Mouse (Mus musculus) monocyte, adult 5-6 weeks (primary cell): Measurements from ENCODE around the gene Ahnak. TPM values are rescaled to one million over a fixed set of nuclear protein-coding genes. Genes with fewer than 3 reads are reported as not detected.

Experiments used
- ATAC-seq: fragments of 153-309, 156-312 bp; replicated peaks from 2 replicates; pipeline ENCODE4 v1.8.0; 2017; ENCODE audit warnings: mild to moderate bottlenecking; ENCODE audit not compliant: low TSS enrichment, insufficient number of reproducible peaks, severe bottlenecking, poor library complexity, low FRiP score
- total RNA-seq: library from RNA; stranded (forward); fragments of 200-1000, 200-491, 200-594 nt; gene quantifications from 3 replicates; pipeline ENCODE4 v1.2.3, GENCODE M21; 2017

Gene Ahnak
- 408 to 1,020 TPM (median 414 TPM) in 3 replicates for total RNA-seq

DNA sequence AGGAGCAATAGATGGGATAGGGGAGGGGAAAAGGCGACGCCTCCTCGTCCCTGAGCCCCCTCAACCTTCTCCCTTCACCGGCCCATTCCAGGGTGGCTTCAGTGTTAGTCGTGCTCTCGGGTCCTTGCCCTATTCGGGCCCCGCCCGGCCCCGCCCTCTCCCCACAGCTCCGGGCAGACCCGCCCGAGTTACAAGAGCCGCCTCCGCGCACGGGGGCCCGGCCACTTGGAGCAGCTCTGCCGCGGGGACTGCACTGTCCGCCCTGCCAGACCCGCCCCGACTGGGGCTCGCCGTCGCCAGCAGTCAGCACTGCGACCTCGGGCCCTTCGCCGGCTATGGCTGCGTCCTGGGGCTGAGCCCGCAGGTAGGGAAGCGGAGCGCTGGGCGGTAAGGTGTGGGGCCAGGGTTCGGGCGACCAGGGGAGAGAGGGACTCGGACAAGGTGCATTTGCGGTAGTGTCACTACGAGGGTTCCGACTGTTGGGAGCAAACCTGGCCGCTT lies at the start of gene Ahnak:
Gene Ahnak, plus strand, starts transcription at position 219 of the 501 bp plus-strand sequence.
- ATAC-seq: no peak

DNA sequence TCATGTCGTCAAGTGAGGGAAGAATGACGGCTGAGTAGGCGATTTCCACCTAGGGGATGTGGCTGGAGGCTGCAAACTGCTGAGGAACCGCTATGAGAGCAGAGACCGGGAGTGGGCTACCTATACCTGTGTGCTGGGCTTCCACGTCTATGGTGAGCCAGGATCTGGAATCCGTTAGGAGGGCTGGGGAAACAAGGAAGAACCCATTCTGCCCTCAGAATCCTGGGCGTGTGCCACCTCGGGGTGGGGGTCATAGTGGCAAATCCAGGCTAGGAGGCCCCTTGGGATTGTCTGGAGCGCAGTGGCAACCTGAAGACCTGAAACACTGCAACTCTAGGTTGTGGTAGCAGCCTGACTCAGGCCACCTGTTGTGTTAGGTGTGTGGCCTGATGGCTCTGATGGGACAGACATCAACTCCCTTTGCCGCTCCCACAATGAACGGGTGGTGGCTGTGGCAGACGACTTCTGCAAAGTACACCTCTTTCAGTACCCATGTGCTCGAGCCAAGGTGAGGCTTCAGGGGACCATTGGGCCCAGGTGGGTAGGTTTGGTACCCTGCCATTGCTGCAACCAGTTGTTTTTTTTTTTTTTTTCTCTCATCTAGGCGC lies 48.5 kb upstream of the Ahnak start:
- no peak for ATAC-seq

DNA sequence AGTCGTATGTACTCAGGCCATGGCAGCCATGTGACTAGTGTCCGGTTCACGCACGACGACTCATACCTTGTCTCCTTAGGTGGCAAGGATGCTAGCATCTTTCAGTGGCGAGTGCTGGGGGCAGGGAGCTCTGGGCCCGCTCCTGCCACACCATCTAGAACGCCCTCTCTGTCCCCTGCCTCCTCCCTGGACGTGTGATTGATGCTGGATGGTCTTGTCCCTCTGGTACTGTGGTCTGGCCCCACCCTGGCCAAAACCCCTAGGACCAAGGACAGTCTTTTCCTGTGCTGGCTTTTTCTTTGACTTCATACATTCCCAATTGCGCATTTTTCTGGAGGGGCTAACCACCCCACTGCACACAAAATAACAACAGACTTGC lies 48.0 kb upstream of the Ahnak start:
- ATAC-seq: no peak

DNA sequence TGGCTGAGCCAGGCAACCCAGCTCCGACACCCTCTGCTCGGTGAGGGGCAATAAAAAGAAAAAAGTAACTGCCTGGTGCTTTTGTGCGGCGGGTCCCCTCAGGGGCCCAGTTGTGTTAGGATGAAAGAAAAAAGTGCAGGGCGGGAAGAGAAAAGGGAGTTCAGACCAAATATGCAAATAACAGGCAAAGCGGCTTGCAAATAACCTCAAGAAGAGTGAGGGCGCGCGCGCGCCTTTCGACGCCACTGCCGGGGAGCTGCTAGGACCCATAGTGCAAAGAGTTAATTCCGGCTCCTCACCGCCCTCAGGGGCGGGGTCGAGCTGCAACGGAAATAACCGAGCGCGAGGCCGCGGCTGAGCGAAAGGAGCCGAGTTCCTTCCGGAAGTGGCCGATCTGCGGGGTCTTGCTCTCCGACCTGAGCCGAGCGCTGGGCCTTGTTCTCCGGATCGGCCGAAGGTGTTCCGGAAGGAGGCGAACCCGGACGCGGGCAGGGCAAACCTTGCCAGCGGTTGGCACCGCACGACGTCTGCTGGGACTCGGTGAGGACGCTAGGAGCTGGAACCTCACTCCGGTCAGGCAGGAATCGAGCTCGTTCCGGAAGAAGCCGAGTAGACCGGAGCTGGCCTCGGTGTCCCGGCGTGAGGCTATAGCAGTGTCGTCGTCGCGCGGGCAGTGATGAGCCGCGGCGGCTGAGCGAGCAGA lies 47.4 kb upstream of the Ahnak start, which contains the start of gene Mta2:
Gene Mta2, plus strand, starts transcription at position 361 of the 703 bp plus-strand sequence.
- peak; percentile 92 for ATAC-seq

DNA sequence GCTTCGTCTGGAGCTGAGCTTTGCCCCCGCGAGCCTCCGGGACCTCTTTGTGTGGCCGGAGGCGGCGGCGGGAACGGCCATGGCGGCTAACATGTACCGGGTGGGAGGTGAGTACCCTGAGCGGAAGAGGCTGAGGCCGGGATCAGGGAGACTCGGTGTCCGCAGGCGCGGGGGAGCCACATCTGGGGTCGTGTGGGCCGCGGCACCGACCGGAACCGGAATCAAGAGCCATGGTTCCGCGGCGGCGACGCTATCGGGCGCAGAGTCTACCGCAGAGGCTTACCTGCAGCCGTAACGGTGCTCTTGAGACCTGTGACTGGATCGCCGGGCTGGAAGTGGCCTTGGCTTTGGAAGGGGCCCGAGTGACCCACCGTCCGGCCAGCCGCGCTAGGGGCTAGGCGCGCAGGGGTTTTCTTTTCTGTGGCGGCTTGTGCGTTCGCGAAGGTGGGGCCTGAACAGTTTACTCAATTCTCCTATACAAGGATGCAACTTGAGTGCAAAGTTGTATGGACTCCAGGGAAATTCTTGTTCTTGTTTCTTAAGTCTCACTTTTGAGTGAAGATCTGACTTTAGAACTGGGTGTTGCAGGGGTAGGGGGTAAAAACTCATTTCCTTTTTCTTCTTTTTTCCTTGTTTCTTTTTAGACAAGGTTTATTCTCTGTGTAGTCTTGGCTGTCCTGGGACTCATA lies 46.7 kb upstream of the Ahnak start:
- ATAC-seq: no peak

DNA sequence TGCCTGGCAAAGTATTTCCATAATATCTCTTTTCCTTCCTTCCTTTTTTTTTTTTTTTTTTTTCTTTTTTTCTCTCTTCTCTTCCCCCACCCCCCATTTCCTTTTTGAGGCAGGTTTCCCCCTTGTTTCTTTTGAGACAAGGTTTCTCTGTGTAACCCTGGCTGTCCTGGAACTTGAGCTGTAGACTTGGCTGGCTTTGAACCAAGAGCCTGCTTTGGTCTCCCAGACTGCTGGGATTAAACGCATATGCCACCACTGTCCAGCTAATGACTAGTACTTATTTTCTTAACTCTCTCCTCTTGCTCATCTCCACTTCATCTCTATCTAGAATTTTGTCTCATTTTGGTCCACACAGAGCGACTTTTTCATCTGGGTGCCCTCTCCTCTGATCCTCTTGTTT lies 46.0 kb upstream of the Ahnak start:
- ATAC-seq: no peak

DNA sequence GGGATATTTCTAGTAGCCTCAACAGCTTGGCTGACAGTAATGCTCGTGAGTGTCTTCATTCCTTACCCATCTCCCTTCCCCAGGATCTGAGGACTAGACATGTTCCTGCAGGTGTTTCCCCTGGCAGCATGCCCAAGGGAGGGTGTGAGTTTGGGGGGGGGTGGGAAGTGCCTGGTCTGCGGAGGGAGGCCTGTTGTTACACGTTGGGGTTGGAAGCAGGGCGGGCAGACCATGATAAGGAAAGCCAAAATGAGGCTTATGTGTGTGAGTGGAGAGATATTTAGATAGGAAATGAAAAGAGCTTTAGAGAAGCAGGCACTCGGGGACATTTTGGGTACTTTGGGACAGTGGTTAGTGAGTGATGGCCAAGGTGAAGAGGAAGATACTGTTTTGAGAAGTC lies 45.0 kb upstream of the Ahnak start:
- ATAC-seq: no peak

DNA sequence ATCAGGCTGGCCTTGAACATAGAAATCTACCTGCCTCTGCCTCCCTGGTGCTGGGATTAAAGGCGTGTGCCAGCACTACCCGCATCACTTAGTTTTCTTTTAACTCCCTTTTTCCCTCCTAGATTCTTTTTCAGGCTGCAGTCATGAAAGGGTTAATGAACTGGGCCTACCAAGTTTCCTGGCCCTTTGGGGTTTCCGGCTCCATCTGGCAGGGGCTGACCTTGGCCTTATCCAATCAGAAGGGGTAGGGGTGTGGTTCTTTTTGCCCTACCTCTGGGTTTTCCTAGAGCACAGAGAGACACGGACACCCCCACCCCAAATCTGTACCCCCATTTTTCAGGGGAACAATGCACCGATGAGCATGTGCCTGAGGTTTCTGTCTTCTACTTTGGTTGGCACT lies 44.3 kb upstream of the Ahnak start:
- ATAC-seq: no peak

DNA sequence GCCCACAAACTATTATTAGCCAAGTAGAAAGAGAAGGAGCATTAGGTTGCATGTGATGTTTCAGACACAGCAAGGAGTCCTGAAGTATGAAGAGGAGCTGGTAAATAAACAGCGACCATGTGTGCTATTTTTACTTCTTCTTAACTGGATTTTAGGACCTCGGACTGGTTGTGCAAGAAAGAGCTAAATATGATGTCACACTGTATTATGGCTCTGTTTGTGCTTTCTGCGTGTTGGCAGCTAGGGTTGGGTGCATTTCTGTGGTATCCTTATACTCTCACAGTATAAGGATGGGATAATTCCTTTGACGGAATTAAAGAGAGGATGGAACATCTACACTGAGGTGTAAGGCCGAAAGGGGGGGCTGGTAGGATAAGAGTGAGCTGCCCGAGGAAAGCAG lies 43.8 kb upstream of the Ahnak start:
- ATAC-seq: no peak

DNA sequence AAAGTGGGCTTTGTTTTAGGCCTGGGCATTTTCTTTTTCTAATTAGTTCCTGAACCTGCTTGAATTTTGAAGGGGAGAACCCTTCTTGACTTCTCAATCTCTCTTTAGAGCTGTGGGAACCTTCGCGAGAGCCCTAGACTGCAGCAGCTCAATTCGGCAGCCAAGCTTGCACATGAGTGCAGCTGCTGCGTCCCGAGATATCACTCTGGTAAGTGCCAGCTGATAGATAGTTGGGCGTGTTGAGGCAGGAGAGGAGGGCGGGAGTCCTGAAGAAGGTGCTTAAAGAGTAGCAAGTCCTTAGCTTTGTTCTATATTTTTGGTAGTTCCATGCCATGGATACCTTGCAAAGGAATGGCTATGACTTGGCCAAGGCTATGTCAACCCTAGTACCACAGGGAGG lies 42.2 kb upstream of the Ahnak start:
- no peak for ATAC-seq

DNA sequence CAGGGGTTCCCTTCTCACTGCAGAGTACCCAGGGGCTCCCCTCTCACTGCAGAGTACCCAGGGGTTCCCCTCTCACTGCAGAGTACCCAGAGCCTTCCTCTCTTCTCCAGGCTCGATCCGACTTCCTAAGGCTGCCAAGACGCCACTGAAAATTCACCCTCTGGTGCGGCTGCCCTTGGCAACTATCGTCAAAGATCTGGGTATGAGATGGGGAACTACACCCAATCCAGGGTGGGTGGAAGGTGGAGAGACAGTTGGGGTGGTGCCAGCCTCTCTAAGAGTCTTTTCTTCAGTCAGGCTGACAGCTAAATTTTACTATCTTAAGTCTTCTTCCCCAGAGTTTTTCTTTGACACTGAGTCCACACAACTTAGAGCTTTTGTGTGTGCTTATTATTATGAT lies 38.9 kb upstream of the Ahnak start:
- ATAC-seq: no peak

DNA sequence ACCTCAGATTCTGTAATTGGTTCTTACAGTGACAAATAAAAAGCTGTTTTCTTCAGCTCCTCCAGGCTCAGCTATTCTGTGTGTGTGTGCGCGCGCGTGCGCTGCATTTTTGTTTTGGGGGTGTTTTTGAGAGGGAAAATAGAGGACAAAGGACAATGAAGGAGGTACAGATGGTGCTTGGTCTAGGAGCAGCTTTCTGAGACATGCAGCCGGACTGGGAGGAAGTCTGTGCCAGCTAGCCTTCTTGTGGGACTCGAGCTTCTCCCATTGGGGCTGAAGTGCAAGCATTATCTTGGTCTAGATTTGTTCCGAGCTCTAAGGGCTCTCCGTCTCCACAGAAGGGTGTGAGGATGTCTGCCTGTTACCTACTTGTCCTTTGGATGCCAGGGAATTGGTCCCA lies 36.8 kb upstream of the Ahnak start:
- ATAC-seq: no peak

DNA sequence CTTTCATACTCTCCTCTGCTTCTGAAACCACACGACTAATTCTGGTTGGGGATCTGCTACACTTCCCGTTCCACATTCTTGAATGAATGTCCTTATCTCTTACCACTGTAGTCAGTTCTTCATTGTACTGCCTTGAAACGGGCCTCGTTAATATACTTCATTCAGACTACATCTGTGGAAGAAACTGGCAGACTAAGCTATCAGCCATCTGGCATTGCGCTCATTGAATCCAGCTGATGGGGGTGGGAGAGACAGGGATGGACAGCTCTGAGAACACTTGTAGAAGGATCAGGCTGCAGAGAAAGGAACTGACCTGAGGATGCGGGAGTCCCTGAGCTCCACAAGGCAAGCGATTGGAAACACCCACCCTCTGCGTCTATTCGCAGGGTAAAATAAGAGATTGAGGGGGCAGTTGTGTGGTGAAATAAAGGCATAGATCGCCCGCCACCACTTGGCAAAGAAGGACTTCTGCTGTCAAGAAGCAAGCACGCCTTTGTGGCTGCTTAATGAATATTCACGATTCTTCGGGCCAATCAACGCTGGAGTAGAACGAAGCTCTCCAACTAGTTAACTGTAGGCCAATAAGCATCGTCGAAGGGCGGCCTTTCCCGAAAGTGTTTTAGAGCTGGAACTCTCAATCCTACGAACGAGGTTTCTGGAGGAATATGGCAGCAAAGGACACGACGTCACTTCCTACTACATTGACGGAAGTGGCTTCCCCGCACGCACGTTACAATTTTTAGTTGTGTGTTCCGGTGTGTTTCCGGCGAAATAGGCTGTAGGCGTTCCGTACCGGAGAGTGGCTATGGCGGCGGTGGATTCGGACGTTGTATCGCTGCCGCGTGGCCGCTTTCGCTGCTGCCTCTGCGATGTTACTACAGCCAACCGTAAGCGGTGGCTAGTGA lies 35.7 kb upstream of the Ahnak start, which contains the start of gene Tut1:
Gene Tut1, plus strand, starts transcription at position 713 of the 905 bp plus-strand sequence.
- peak; percentile 96 for ATAC-seq

DNA sequence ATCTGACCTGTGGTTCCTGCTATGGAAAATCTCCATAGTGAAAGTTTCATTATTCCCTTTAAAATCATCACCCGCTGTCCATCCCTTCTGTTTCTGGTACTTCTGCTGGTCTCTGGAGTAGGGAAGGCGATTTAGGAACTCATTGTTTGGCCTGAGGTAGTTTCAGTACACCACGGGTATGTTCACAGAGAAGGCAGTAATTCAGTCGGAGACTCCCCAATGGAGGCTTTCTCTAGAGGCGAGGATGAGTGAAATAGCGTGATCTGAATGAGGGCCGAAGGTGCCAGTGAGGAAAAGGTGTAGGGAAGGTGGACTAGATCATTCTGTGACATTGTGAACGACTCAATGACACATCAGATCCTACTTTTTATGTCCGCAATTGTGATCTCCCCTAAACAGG lies 34.9 kb upstream of the Ahnak start:
- ATAC-seq: no peak

DNA sequence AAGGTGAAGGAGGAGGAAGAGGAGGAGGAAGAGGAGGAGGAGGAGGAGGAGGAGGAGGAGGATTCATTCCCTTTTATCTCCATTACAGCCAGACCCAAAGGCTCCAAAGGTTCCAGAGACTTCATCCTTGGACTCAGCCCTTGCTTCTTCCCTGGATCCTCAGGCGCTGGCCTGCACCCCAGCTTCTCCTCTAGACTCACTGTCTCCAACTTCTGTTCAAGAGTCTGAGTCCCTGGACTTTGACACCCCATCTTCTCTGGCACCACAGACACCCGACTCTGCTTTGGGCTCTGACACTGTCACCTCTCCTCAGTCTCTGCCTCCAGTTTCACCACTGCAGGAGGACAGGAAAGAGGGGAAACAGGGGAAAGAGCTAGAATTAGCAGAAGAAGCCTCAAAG lies 26.8 kb upstream of the Ahnak start:
- ATAC-seq: no peak

DNA sequence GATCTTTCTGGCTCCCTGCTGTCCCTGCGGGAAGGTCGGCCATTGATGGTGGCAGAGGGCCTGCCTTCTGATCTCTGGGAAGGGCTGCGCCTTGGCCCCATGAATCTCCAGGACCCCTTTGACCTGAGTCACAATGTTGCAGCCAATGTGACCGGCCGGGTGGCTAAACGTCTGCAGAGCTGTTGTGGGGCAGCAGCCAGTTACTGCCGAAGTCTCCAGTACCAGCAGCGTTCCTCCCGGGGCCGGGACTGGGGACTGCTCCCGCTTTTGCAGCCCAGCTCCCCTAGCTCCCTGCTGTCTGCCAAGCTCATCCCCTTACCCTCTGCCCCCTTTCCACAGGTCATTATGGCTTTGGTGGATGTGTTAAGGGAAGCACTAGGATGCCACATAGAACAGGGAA lies 24.0 kb upstream of the Ahnak start:
- ATAC-seq: no peak

DNA sequence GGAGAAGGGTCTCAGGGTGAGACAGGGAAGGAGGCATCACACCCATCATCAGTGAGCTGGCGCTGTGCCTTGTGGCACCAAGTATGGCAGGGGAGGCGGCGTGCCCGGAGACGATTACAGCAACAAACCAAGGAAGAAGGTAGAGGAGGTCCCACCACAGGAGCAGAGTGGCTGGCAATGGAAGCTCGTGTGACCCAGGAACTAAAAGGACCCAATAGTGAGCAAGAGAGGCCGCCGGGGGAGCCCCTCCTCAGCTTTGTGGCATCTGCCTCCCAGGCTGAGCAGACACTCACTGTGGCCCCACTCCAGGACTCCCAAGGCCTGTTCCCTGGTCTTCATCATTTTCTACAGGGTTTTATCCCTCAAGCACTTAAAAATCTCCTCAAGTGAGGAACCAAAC lies 23.3 kb upstream of the Ahnak start:
- no peak for ATAC-seq

DNA sequence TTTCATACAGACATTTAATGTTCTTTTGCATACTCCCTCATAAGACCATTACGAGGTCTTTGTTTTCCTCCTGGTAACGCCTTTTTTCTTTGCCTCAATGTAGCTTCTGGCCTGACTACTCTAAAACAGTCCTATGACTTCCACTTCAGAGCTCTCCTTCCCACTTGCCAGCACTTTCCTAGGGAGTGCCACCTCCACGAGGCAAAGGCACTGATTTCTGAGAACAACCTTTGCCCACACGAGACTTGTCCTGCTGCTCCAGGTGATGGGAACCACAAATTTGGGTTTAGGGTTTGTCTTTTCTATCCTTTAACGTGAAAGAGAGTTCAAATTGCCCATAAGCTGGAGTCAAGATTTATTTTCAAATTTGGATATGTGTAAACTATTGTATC lies 22.9 kb upstream of the Ahnak start:
- no peak for ATAC-seq
